Mouse (Mus musculus) olfactory bulb, adult 2 months (tissue): Measurements from ENCODE around the gene Fcer1g. TPM values are rescaled to one million over a fixed set of nuclear protein-coding genes. Genes with fewer than 3 reads are reported as not detected.

Source experiments
- H3K27ac ChIP-seq: fragments of 200-500 bp; 2 replicates; pipeline ENCODE4 v1.5.1; 2012; ENCODE audit warnings: low read depth, low read length; ENCODE audit not compliant: insufficient read depth
- H3K4me1 ChIP-seq: fragments of 200-500 bp; 2 replicates; pipeline ENCODE4 v1.6.1; 2012; ENCODE audit warnings: low read length; ENCODE audit not compliant: control insufficient read depth, insufficient read depth
- H3K4me3 ChIP-seq: fragments of 200-500 bp; 2 replicates; pipeline ENCODE4 v1.5.1; 2012; ENCODE audit warnings: mild to moderate bottlenecking, low read depth, low read length, moderate library complexity; ENCODE audit not compliant: insufficient read depth
- CTCF ChIP-seq: fragments of 200-500 bp; IDR thresholded peaks from 2 replicates; pipeline ENCODE4 v1.5.1; 2012; ENCODE audit warnings: low read depth, mild to moderate bottlenecking, low read length, moderate library complexity; ENCODE audit not compliant: insufficient read depth
- POLR2A ChIP-seq: fragments of 200-500 bp; IDR thresholded peaks from 2 replicates; pipeline ENCODE4 v1.6.1; 2012; ENCODE audit warnings: mild to moderate bottlenecking, low read depth, low read length, moderate library complexity; ENCODE audit not compliant: insufficient read depth
- WGBS: fragments of 180-500 bp; shearing (Covaris S2); methylation state at CpG from one replicate; pipeline ENCODE4 v1.1.7; 2018; 5-methylcytosine and 5-hydroxymethylcytosine counted together
- polyA plus RNA-seq: library from polyadenylated mRNA; stranded (reverse); fragments of >200 nt; gene quantifications from 2 replicates; pipeline ENCODE4 v1.2.4, GENCODE M21; 2012; ENCODE audit warnings: low replicate concordance; ENCODE audit not compliant: missing spikeins, insufficient read depth, insufficient read length

Gene Fcer1g
- polyA plus RNA-seq, 1 experiment: not detected

DNA sequence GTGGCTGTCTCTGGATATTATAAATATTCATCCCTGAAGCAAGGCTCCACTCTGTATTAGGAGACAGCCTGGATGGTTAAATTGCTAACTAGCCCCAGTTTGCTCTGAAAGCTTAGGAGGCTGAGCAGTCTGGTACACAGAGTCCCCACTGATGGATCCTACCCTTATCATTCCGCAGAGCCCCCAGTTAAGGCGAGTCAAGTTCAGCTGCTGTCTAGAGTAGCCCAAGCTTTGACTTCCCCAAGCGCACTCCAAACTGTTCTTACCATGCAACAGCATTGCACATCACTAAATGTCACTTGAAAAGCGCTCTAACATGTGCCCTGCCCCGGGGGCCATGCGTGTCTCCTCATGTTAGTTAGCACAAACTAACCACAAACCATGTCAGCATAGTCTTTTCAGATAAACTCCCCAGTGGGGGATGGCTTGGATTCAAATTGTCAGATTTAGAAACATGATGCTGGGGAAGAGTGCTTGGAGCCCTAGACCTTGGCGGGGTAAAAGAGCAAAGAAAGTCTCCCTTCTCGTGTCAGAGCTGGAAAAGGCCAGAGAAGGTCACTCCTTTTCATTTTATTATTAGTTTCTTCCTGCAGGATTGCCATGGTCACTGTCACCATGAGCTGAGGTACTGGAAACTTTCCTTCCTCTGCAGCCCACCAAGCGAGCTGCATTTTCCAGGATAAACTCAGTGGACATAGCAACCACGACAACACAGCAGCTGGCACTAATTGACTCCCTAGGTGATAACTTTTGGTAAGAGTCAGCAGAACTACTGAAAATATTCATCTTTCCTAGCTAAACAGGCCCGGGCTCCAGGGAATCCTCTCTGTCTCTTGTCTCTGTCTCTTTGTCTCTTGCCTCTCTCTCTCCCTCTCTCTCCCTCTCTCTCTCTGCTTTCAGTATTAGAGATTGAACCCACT lies 40.0 kb downstream of the Fcer1g start:
- peak overlapping the region; percentile 39 for H3K4me3 ChIP-seq
- TF ChIP-seq CTCF: no peak
- no peak for TF ChIP-seq POLR2A
- peak overlapping the region; percentile 99 for H3K27ac ChIP-seq
- peaks cover 16% of the 10 kb centered on the region for H3K4me1 ChIP-seq
- WGBS: 25% methylated on average over 11 of the region's 11 CpGs

DNA sequence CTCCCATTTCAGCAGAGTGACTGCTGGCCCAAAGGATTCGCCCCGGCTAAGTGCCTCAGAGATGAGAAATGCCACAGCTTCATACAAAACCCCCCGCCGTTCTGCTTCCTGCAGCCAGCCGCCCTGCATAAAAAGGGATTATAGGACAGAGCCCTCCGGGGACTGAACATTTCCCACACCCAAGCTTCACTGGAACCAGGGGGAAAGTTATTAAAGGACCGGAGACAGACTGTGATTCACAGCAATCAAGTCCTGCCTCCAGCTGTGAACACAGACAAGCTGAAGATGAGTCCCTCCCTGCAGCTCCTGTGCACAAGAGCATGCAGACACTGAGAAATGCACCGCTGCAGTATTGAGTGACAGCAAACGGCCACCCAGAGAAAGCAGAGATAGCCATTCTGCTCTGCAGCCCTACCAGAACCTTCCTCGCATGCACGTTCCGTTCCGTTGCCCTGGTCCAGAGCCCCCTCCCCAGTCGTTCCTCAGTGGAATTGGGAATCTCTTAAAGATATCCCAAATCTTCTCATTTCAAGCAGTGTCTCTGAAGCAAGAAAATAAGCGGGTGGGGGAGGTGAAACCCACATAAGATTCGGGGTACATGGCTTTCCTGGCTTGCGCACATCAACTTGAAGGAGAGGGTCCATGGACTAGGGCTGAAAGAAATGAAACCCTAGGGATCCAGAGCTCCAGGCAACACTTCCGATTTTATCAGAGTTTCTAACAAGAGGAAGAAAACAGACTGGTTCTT lies 40.9 kb downstream of the Fcer1g start:
- TF ChIP-seq POLR2A (no peak), CTCF (no peak)
- Histone ChIP-seq H3K27ac (peak overlapping the region; percentile 99), H3K4me3 (peak overlapping the region; percentile 68), H3K4me1 (peaks cover 20% of the 10 kb centered on the region)
- 4% methylated on average over 18 of the region's 18 CpGs for WGBS

DNA sequence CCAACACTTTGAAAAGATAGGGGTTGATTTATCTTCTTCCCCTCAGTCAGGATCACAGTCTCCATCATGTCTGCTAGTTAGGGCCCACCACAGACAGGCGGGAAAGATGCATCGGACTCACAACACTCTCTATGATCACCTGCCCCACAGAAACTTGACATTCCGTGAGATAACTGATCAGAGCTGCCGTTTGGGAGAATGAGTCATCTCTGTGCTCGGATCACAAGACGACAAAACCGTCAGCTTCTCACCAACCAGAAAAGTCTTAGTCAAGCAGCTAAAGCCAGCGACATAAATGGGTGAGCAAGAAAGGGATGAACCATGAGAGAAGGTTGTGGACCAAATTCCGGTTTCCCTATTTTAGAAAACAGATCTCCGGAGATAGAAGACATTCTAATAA lies 41.9 kb downstream of the Fcer1g start:
- TF ChIP-seq POLR2A (no peak), CTCF (no peak)
- WGBS: 30% methylated on average over 10 of the region's 10 CpGs
- H3K4me1 ChIP-seq: peaks cover 25% of the 10 kb centered on the region
- peak overlapping the region; percentile 88 for H3K27ac ChIP-seq
- peak overlapping the region; percentile 44 for H3K4me3 ChIP-seq

DNA sequence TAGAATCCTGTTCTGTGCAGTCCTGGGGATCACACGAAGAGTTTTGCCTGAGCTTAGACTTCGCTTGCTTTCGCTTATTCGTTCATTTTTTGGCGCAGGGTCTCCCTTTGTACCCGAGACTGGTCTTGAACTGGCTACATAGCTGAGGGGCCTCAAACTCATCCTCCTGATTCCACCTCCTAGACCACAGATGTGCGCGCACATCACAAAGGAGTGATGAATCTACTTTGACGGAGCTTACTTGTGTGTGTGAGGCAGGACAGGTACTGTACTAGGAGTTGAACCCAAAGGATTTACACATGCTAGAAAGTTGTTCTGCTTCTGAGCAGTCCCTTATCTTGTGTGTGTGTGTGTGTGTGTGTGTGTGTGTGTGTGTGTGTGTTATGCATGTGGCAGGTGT lies 43.3 kb downstream of the Fcer1g start:
- no peak overlapping the region for H3K4me3 ChIP-seq
- 93% methylated on average over 9 of the region's 9 CpGs for WGBS

DNA sequence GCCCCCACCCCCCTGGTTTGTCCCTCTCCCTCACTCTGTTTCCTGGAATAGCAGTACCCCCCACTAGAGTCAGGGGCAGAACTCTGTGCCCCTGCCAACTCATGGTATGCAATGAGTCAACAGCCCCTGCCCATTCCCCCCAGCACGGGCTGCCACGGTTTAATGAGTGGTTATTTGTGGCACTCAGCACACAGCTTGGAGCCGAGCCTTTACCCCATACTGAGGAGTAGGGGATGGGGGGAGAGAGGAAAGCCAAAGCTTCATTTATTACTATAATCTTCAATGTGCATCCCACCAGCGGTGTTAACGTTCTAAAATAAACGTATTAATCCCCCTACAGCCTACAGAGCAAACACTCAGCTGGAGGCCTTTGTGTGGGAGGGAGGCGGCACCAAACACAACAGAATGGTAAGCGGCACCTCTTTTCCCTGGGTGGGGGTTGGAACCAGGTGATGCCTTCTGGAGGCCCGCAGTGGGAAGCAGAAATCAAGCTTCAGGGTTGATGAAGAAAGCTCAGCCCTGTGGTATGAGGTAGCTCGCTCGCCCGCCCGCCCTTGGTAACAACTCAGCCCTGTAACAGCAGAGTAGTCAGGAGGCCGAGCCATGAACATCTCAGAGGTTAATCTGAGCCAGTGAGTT lies 44.6 kb downstream of the Fcer1g start:
- Histone ChIP-seq H3K4me3 (peak overlapping the region; percentile 9; the same call in 1 of the 2 replicates), H3K27ac (peak overlapping the region; percentile 94), H3K4me1 (peaks cover 40% of the 10 kb centered on the region)
- no peak for TF ChIP-seq CTCF
- TF ChIP-seq POLR2A: no peak
- WGBS: 19% methylated on average over 14 of the region's 14 CpGs

More for the DNA sequence above, 43.3 kb downstream of the Fcer1g start:
- H3K27ac ChIP-seq: peak overlapping the region; percentile 94
- TF ChIP-seq POLR2A (no peak), CTCF (no peak)
- peaks cover 34% of the 10 kb centered on the region for H3K4me1 ChIP-seq

DNA sequence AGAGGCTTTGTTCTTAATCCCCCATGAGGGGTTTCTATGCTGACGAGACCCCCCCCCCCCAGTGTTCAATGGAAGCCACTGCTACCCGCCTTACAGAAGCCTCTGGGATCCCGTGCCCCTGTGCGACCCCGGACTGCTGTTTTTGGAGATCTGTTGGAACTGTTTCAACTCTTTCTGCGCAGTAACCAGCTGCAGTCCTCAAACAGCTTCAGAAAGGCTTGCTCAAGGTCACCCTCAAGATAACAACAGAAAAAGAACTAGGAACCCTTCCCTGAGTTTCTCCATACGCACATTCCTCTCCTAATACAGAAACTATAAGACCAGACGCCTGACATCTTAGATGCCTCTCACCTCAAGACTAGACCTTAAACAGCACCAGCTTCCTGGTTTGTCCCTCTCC lies 45.1 kb downstream of the Fcer1g start:
- Histone ChIP-seq H3K4me3 (peak overlapping the region; percentile 0; the same call in 1 of the 2 replicates), H3K27ac (peak overlapping the region; percentile 94), H3K4me1 (peaks cover 40% of the 10 kb centered on the region)
- no peak for TF ChIP-seq CTCF
- WGBS: 5% methylated on average over 8 of the region's 8 CpGs

DNA sequence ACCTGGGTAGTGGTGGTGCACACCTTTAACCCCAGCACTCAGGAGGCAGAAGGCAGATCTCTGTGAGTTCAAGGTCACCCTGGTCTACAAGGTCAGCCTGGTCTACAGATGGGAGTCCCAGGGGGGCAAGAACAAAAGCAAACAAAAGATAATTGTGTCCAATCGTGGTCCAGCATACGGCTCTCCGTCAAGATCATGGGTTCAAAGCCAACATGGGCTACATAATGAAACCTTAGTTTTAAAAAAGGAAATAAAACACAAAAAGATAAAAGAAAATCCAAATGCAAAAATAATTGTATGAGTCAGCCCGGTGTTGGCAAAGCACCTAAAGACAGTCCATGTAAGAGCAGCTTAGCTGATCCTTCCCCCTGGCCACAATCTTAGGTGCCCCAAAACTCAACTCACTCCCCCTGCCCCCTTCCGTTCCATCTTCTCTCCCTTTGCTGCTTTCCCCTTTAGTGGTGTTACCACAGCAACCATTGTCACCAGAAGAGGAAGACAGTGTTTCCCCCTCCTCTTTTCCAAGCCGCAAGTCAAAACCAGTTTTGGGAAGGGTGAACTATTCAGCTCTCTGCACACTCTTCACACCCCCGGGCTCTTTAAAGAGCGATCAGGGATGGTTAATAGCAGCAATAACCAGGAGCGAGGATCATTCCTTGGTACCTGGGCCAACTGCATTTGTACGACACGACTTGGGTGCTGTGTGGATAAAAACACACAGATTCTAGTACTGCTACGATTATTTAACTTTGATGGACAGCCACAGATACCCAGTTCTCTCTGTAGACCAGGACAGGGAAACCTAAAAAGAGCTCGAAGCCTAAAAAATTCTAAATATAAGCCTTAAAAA lies 46.1 kb downstream of the Fcer1g start:
- TF ChIP-seq POLR2A: no peak
- no peak for TF ChIP-seq CTCF
- Histone ChIP-seq H3K4me3 (no peak overlapping the region), H3K27ac (peak overlapping the region; percentile 94), H3K4me1 (peaks cover 41% of the 10 kb centered on the region)
- 29% methylated on average over 13 of the region's 13 CpGs for WGBS

DNA sequence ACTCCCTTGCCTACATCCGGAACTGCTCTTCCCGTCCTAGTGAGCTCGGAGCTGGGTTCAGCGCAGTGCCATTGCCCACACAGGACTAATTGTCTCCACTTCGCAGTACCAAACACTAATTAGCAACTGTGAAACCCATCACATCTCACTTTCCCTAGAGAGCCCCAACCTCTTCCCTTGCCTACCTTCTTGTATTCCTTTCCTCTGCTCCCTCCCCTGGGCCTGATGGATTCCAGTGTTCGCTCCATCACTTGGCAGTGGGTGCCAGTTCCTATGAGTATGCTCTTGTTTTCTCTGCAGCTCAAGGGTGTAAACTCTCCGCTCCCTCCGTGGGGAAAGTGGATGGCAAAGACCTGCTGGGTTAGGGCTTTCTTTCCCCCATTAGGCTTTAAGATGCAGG lies 48.5 kb downstream of the Fcer1g start:
- H3K27ac ChIP-seq: peak overlapping the region; percentile 79
- H3K4me1 ChIP-seq: peaks cover 39% of the 10 kb centered on the region
- TF ChIP-seq POLR2A (no peak), CTCF (no peak)
- H3K4me3 ChIP-seq: no peak overlapping the region; the same call in 1 of the 2 replicates
- 35% methylated on average over 8 of the region's 8 CpGs for WGBS
